Mouse (Mus musculus) adrenal gland, postnatal 25 days (tissue): ENCODE data around the gene Olfr1261. TPM values are rescaled to one million over a fixed set of nuclear protein-coding genes. Genes with fewer than 3 reads are reported as not detected.

ENCODE experiments used
- DNase-seq: peaks from one replicate; pipeline ENCODE4 v3.0.0; 2021; ENCODE audit warnings: mixed read lengths
- long read RNA-seq: library from polyadenylated mRNA; stranded (forward); transcript quantifications from one replicate; pipeline ENCODE4 v2.0.0, GENCODE M21; 2021
- total RNA-seq: library from RNA; stranded (reverse); gene quantifications from 2 replicates; pipeline ENCODE4 v1.2.3, GENCODE M21; 2021

Gene Olfr1261
- not detected in 2 replicates for total RNA-seq
- long read RNA-seq: 0 reads

GRCm38 (mm10) chr2:89990921-89991320, at the start of gene Olfr1261:
Olfr1261 (plus strand) TSS chr2:89991221.
- no peak for DNase-seq

- no peak for DNase-seq
Observed at GRCm38 (mm10) chr2:89948564-89948963, 42.5 kb upstream of the Olfr1261 start, which contains the start of gene Olfr1259. Olfr1259 (minus strand) TSS chr2:89948664.

- DNase-seq: no peak
Observed at GRCm38 (mm10) chr2:89974184-89974583, 16.8 kb upstream of the Olfr1261 start, which contains the start of gene Olfr1260. Olfr1260 (plus strand) TSS chr2:89974340.

GRCm38 (mm10) chr2:89977709-89978108, 13.3 kb upstream of the Olfr1261 start:
- no peak for DNase-seq

- no peak for DNase-seq
Observed at GRCm38 (mm10) chr2:89999845-90000244, 8.8 kb downstream of the Olfr1261 start, which contains the start of gene Olfr1262. Olfr1262 (plus strand) TSS chr2:90000145.

- DNase-seq: no peak
Observed at GRCm38 (mm10) chr2:90011831-90012230, 20.8 kb downstream of the Olfr1261 start, which contains the start of gene Olfr1263. Olfr1263 (plus strand) TSS chr2:90012131.

GRCm38 (mm10) chr2:90025477-90025876, 34.5 kb downstream of the Olfr1261 start, which contains the start of gene Olfr1264:
Olfr1264 (minus strand) TSS chr2:90025577.
- no peak for DNase-seq

GRCm38 (mm10) chr2:90035037-90035436, 44.0 kb downstream of the Olfr1261 start, which contains the start of gene Olfr1265:
Olfr1265 (plus strand) TSS chr2:90035337.
- DNase-seq: no peak

Other genes starting within 250 kb of the Olfr1261 start
- gene Olfr1253, start 234.1 kb upstream of the Olfr1261 start, total RNA-seq: not detected in 2 replicates
- not detected in 2 replicates for gene Olfr1254, start 197.6 kb upstream of the Olfr1261 start, total RNA-seq
- gene Olfr1255, start 179.2 kb upstream of the Olfr1261 start, total RNA-seq: not detected in 2 replicates
- gene Olfr1256, start 149.7 kb upstream of the Olfr1261 start, total RNA-seq: not detected in 2 replicates
- not detected in 2 replicates for gene Olfr48, start 143.0 kb upstream of the Olfr1261 start, total RNA-seq
- not detected in 2 replicates for gene Olfr1257, start 112.8 kb upstream of the Olfr1261 start, total RNA-seq
- gene Olfr1258, start 63.9 kb upstream of the Olfr1261 start, total RNA-seq: not detected in 2 replicates
- not detected in 2 replicates for gene Olfr1259, start 42.6 kb upstream of the Olfr1261 start, total RNA-seq
- not detected in 2 replicates for gene Olfr1260, start 16.9 kb upstream of the Olfr1261 start, total RNA-seq
- not detected in 2 replicates for gene Olfr1262, start 8.9 kb downstream of the Olfr1261 start, total RNA-seq
- not detected in 2 replicates for gene Olfr1263, start 20.9 kb downstream of the Olfr1261 start, total RNA-seq
- gene Olfr1264, start 34.4 kb downstream of the Olfr1261 start, total RNA-seq: not detected in 2 replicates
- gene Olfr1265, start 44.1 kb downstream of the Olfr1261 start, total RNA-seq: not detected in 2 replicates
- gene Olfr140, start 72.4 kb downstream of the Olfr1261 start, total RNA-seq: not detected in 2 replicates
- not detected in 2 replicates for gene Olfr1269, start 130.2 kb downstream of the Olfr1261 start, total RNA-seq
- not detected in 2 replicates for gene Olfr32, start 151.1 kb downstream of the Olfr1261 start, total RNA-seq
- gene Olfr1270, start 161.9 kb downstream of the Olfr1261 start, total RNA-seq: not detected in 2 replicates
- gene Olfr1506, start 233.3 kb downstream of the Olfr1261 start, total RNA-seq: 0.38 TPM in 1 of 2 replicates, not detected in the other